Mouse (Mus musculus) stomach, postnatal 0 days (tissue): Measurements from ENCODE around the gene Igdcc3. TPM values are rescaled to one million over a fixed set of nuclear protein-coding genes. Genes with fewer than 3 reads are reported as not detected.

Experiments
- ATAC-seq: fragments of 200-750 bp; cut with Nextera tagmentation; 2 replicates; pipeline ENCODE4 v1.8.0; 2017; ENCODE audit not compliant: low FRiP score, low TSS enrichment
- DNase-seq: peaks from one replicate; pipeline ENCODE4 v3.0.0-alpha.2; 2016; ENCODE audit warnings: low spot score
- H3K27ac ChIP-seq: fragments of 300-500 bp; sonication (generic); replicated peaks from 2 replicates; pipeline ENCODE4 v1.5.1; 2014; ENCODE audit warnings: mild to moderate bottlenecking, control low read depth
- H3K27me3 ChIP-seq: fragments of 300-500 bp; sonication (generic); 2 replicates; pipeline ENCODE4 v1.6.1; 2014; ENCODE audit warnings: low read length; ENCODE audit not compliant: control insufficient read depth, insufficient read depth
- H3K36me3 ChIP-seq: fragments of 300-500 bp; sonication (generic); 2 replicates; pipeline ENCODE4 v1.6.1; 2014; ENCODE audit warnings: low read length, mixed read lengths; ENCODE audit not compliant: control insufficient read depth, insufficient read depth
- H3K4me1 ChIP-seq: fragments of 300-500 bp; sonication (generic); replicated peaks from 2 replicates; pipeline ENCODE4 v1.6.1; 2014; ENCODE audit warnings: antibody characterized with exemption; ENCODE audit not compliant: control insufficient read depth, insufficient read depth
- H3K4me2 ChIP-seq: fragments of 300-500 bp; sonication (generic); replicated peaks from 2 replicates; pipeline ENCODE4 v1.6.1; 2014; ENCODE audit warnings: low read depth, mild to moderate bottlenecking, control low read depth, moderate library complexity
- H3K4me3 ChIP-seq: fragments of 300-500 bp; sonication (generic); 2 replicates; pipeline ENCODE4 v1.5.1; 2014; ENCODE audit warnings: low read depth, low read length, control low read depth
- H3K9ac ChIP-seq: fragments of 300-500 bp; sonication (generic); 2 replicates; pipeline ENCODE4 v1.6.1; 2014; ENCODE audit warnings: mild to moderate bottlenecking, low read length, control low read depth, mixed read lengths
- H3K9me3 ChIP-seq: fragments of 300-500 bp; sonication (generic); 2 replicates; pipeline ENCODE4 v1.6.1; 2016; ENCODE audit warnings: low read length; ENCODE audit not compliant: control insufficient read depth
- CTCF ChIP-seq: IDR thresholded peaks from 2 replicates; pipeline ENCODE4 v1.5.1; 2016; ENCODE audit warnings: antibody characterized with exemption, low read depth, mild to moderate bottlenecking, moderate library complexity
- EP300 ChIP-seq: optimal IDR thresholded peaks from 2 replicates; pipeline ENCODE3; 2016; ENCODE audit warnings: antibody characterized with exemption
- WGBS: fragments of 180-500 bp; shearing (Covaris S2); extraction: QIAGEN DNeasy Blood & Tissue Kit; methylation state at CpG from one replicate; pipeline ENCODE4 v1.1.7; 2014; 5-methylcytosine and 5-hydroxymethylcytosine counted together
- polyA plus RNA-seq: library from polyadenylated mRNA; unstranded; fragments of >200 nt; fragmentation: Nextera tagmentation; extraction: Ambion mirVana; gene quantifications from 2 replicates; pipeline ENCODE4 v1.2.1, GENCODE M21; 2015

The Igdcc3 gene
- polyA plus RNA-seq, 1 experiment from 2014 or later: 0.32 TPM

DNA sequence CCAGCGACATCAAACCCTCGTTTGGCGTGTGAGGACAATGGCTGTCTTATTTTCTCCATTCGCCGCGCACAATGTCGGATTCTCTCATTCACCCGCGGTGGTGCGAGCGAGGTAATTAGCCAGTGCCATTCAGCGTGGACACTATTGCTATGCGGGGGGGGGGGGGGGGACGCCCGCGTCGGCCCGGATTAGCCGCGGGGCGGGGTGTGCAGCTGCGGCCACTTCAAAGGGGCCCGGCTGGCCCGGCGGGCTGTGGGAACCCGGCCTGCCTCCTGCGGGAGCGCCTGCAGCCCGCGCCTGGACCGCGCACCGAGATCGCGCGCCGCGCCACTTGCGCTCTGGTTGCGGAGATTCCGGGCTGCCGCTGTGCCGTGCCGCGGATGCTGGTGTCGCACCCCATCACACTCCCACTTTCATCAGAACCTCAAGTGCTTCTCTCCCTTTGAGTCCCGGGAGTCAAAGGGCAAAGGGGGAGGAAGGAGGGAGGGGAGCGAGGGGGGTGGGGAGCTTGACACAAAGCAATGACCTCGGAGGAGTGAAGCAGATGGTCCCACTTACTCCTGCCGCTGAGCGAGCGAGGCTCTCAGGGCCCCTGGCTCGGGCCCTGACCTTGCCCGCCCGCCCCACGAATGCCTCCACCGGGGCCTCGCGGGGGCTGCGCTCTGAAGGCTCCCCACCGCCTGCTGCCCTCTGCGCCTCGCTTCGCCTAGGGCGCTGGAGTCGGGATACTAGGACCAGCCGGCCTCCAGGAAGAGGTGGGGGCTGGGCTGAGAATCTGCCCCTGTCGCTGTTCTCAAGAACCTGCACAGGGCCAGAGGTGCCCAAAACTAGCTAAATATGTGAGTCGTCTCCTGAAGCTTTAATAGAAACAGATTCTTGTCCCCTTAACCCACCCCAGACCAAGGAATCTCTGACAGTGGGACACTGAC is 22.0 kb downstream of the Igdcc3 start:
- H3K4me3 ChIP-seq: peak overlapping the region; percentile 41
- H3K27ac ChIP-seq: no peak overlapping the region
- WGBS: 4% methylated on average over 61 of the region's 69 CpGs
- peaks cover 4% of the 10 kb centered on the region; the same call in 1 of the 2 replicates for H3K4me1 ChIP-seq
- peak overlapping the region; percentile 74 for H3K4me2 ChIP-seq
- DNase-seq: peak; percentile 37
- peaks cover 16% of the 10 kb centered on the region for H3K27me3 ChIP-seq
- no peaks in the 10 kb centered on the region for H3K9me3 ChIP-seq
- 0 out of 2 replicates have a peak overlapping the region, but pooled peaks have one; percentile 35 for H3K9ac ChIP-seq
- ATAC-seq: peak; percentile 45; the same call in 1 of the 2 replicates
- TF ChIP-seq EP300 (no peak), CTCF (no peak)
- no peaks in the 10 kb centered on the region for H3K36me3 ChIP-seq

DNA sequence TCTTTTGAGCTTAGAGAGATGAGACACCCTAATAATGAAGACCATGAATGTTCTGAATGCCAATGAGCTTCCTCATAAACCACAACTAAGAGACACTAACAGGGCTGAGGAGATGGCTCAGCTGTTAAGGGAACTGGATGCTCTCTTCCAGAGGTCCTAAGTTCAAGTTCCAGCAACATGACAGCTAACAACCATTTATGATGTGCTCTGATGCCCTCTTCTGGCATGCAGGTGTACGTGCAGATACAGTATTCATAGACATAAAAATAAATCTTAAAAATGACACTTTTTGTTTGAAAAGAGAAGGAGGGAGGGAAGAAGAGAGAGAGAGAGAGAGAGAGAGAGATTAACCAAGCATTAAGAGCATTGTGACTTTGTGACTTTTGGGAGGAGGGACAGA is 23.9 kb downstream of the Igdcc3 start:
- peaks cover 16% of the 10 kb centered on the region for H3K27me3 ChIP-seq
- TF ChIP-seq EP300 (no peak), CTCF (peak; percentile 75)

DNA sequence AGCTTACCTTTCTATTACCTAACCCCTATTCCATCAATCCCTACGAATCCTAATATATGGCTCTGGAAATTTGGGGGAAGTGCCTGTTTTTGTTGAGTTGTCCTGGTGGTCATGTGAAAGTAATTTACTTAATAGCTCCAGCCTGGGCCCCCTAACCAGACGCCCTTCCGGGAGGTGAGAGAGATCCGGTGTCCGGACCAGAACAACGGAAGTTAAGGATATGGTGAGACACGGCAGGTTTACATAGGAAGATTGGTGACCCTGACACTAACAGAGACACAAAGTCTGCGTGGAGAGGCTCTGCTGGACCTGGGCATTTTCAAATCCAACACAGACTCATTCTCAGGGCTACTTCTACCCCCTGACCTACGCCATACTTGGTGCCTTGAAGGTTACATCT is 25.4 kb downstream of the Igdcc3 start:
- Histone ChIP-seq H3K4me2 (no peak overlapping the region), H3K4me3 (no peak overlapping the region), H3K4me1 (peaks cover 4% of the 10 kb centered on the region; the same call in 1 of the 2 replicates), H3K9ac (no peak overlapping the region), H3K27me3 (peaks cover 16% of the 10 kb centered on the region), H3K36me3 (no peaks in the 10 kb centered on the region), H3K9me3 (no peaks in the 10 kb centered on the region), H3K27ac (no peak overlapping the region)
- DNase-seq: no peak
- WGBS: 70% methylated on average over 9 of the region's 9 CpGs
- no peak for ATAC-seq
- TF ChIP-seq EP300 (no peak), CTCF (no peak)

More for the DNA sequence above, 23.9 kb downstream of the Igdcc3 start:
- Histone ChIP-seq H3K4me1 (peaks cover 4% of the 10 kb centered on the region; the same call in 1 of the 2 replicates), H3K4me3 (no peak overlapping the region), H3K4me2 (no peak overlapping the region), H3K9ac (no peak overlapping the region), H3K27ac (no peak overlapping the region), H3K9me3 (no peaks in the 10 kb centered on the region), H3K36me3 (no peaks in the 10 kb centered on the region)
- no peak for ATAC-seq
- 22% methylated on average over 1 of the region's 1 CpGs for WGBS
- no peak for DNase-seq

DNA sequence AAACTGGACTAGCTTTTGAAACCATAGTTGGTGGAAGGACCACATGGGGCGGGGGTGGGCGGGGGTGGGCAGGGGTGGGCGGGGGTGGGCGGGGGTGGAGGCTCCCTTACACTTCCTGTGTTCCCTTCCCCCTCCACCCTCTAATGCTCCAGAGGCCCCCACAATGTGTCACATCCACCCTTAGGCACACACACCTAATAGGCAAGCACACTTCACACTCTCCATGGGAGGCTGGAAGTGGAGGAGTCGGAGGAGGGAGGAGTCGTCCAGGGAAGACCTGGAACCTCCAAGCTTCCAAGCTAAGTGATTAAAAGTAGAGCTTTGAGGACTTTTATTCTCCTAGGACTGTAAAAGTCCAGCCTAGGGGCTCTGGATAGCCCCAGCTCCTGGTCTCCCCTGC is 27.5 kb downstream of the Igdcc3 start:
- no peaks in the 10 kb centered on the region for H3K9me3 ChIP-seq
- peaks cover 3% of the 10 kb centered on the region; the same call in 1 of the 2 replicates for H3K27me3 ChIP-seq
- no peaks in the 10 kb centered on the region for H3K36me3 ChIP-seq
- no peak overlapping the region for H3K4me3 ChIP-seq
- H3K4me1 ChIP-seq: no peaks in the 10 kb centered on the region
- H3K9ac ChIP-seq: no peak overlapping the region
- no peak overlapping the region for H3K27ac ChIP-seq
- H3K4me2 ChIP-seq: no peak overlapping the region
- no peak for DNase-seq
- TF ChIP-seq EP300 (no peak), CTCF (no peak)
- no peak for ATAC-seq
- 60% methylated on average over 6 of the region's 6 CpGs for WGBS

DNA sequence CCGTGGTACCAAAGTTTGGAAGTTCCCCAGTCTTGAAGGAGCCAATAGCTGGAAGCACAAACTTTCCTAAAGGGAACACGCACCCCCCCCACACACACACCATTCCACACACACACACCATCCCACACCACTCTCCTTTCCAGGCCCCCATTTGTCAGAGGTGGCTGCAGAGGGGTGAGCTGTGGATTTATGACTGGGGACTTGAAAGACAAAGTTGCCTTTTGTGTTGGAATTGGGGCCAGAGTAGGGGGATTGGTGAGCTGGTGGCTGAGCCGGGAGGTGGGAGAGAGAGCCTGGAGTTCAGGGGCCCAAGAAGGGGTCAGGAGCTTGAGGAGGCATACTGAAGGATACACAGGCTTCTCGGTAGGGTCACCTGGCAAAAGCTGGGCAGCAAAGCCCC is 28.0 kb downstream of the Igdcc3 start:
- Histone ChIP-seq H3K9ac (no peak overlapping the region), H3K36me3 (no peaks in the 10 kb centered on the region), H3K4me2 (no peak overlapping the region), H3K27ac (no peak overlapping the region), H3K9me3 (no peaks in the 10 kb centered on the region), H3K27me3 (peaks cover under 1% of the 10 kb centered on the region; the same call in 1 of the 2 replicates), H3K4me3 (no peak overlapping the region), H3K4me1 (no peaks in the 10 kb centered on the region)
- TF ChIP-seq CTCF (no peak), EP300 (no peak)
- no peak for DNase-seq
- 61% methylated on average over 4 of the region's 4 CpGs for WGBS
- no peak for ATAC-seq

DNA sequence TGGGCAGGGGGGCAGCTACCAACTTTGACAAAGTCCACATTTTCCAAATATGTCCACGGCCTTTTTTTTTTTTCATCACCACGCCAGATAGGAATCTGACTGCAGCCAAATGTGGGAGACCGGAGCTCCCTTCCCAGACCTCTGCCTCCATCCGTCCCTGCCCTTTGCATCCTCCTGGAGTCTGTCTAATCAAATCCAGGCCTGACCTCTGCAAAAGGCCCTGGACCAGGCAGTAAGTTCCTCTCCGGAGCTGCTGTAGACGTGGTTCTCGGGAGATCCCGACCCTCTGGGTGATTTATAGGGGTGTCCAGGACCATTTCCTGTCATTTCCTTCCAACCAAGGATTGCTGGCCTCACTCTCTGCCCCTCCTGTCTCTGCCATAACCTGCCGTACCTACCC is 31.7 kb downstream of the Igdcc3 start:
- no peak for TF ChIP-seq EP300
- TF ChIP-seq CTCF: no peak
- H3K27ac ChIP-seq: no peak overlapping the region
- no peak for ATAC-seq

More for the DNA sequence above, 31.7 kb downstream of the Igdcc3 start:
- no peak overlapping the region for H3K4me2 ChIP-seq
- no peak overlapping the region for H3K9ac ChIP-seq
- H3K4me3 ChIP-seq: no peak overlapping the region
- H3K9me3 ChIP-seq: no peaks in the 10 kb centered on the region
- no peaks in the 10 kb centered on the region for H3K36me3 ChIP-seq
- no peaks in the 10 kb centered on the region for H3K4me1 ChIP-seq
- H3K27me3 ChIP-seq: no peaks in the 10 kb centered on the region
- WGBS: 52% methylated on average over 9 of the region's 9 CpGs
- DNase-seq: no peak
